Mouse (Mus musculus) lung, postnatal 0 days (tissue): ENCODE measurements around the gene Tada3.

Source experiments
- CTCF ChIP-seq: IDR thresholded peaks from 2 replicates; pipeline ENCODE4 v1.5.1; 2016; ENCODE audit warnings: antibody characterized with exemption, mild to moderate bottlenecking
- EP300 ChIP-seq: IDR thresholded peaks from 2 replicates; pipeline ENCODE4 v1.6.1; 2016; ENCODE audit warnings: antibody characterized with exemption, mild to moderate bottlenecking, control low read depth

GRCm38 (mm10) chr6:113405483-113405882, 27.8 kb upstream of the Tada3 start:
- no peak for TF ChIP-seq CTCF
- TF ChIP-seq EP300: no peak
